Mouse (Mus musculus) cerebellum, postnatal 14 days (tissue): ENCODE measurements at regions not wholly inside any gene's neighbourhood (a gene's known extent, or its start where the extent isn't known, plus 50 kb on each side); places are given as distances from the start of the nearest gene placed in this dataset.
A peak's percentile ranks its signal among the peaks of the same experiment; 100 is the strongest.

Source experiments
- DNase-seq, 2 experiments: peaks; one replicate each; pipeline ENCODE4 v3.0.0; 2021; ENCODE audit warnings: mixed read lengths in 2 of 2

- no peak for DNase-seq
Measured at GRCm38 (mm10) chr3:15205266-15206229, 126.6 kb downstream of the Gm9733 start.

GRCm38 (mm10) chr3:15212357-15212756 lies 119.7 kb downstream of the Gm9733 start:
- DNase-seq, result no peak

- DNase-seq, result no peak
Measured at GRCm38 (mm10) chr3:15217591-15217990, 114.5 kb downstream of the Gm9733 start.

GRCm38 (mm10) chr3:15219275-15219674 lies 112.8 kb downstream of the Gm9733 start:
- DNase-seq, result no peak

- no peak for DNase-seq
Measured at GRCm38 (mm10) chr3:15223266-15223665, 108.8 kb downstream of the Gm9733 start.

- no peak for DNase-seq
Measured at GRCm38 (mm10) chr3:15224452-15224851, 107.7 kb downstream of the Gm9733 start.

- DNase-seq, result no peak
Measured at GRCm38 (mm10) chr3:15228641-15229040, 103.5 kb downstream of the Gm9733 start.

- no peak for DNase-seq
Measured at GRCm38 (mm10) chr3:15230204-15230603, 101.9 kb downstream of the Gm9733 start.

- no peak for DNase-seq
Measured at GRCm38 (mm10) chr3:15231433-15231832, 100.7 kb downstream of the Gm9733 start.

- DNase-seq, result no peak
Measured at GRCm38 (mm10) chr3:15237817-15238432, 94.2 kb downstream of the Gm9733 start.

- no peak for DNase-seq
Measured at GRCm38 (mm10) chr3:15242388-15242787, 89.7 kb downstream of the Gm9733 start.

- DNase-seq, result no peak
Measured at GRCm38 (mm10) chr3:15243584-15243983, 88.5 kb downstream of the Gm9733 start.

- peak; percentile 40 to 41 for DNase-seq
Measured at GRCm38 (mm10) chr3:15244999-15245398, 87.1 kb downstream of the Gm9733 start.
